Mouse (Mus musculus): ENCODE data around the gene Scarb1. TPM values are rescaled to one million over a fixed set of nuclear protein-coding genes. Genes with fewer than 3 reads are reported as not detected.
A peak's percentile ranks its signal among the peaks of the same experiment; 100 is the strongest.

The Scarb1 gene
- polyA plus RNA-seq, 1 experiment from 2014 or later, result 36.5 TPM

DNA sequence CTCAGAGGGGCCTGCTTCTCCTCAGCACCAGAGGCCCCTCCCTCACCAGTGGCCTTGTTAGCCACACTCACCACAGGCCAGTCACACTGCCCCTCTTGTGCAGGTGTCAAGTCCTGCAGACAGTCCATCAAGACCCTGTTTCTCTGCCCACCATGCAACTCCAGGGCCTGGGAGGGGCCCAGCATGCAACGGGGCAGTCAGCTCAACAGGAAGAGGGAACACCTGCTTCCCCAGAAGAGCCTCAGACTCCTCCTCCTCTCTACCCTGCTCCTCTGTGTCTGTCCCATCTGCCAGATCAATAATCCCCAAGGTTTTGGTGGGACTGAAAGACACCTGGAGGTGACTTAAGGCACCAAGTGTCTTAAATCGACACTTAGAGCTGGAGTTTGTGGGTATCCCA, 24.1 kb downstream of the Scarb1 start:
- no peak overlapping the region for H3K27ac ChIP-seq
- no peaks in the 10 kb centered on the region for H3K9me3 ChIP-seq
- no peaks in the 10 kb centered on the region for H3K4me1 ChIP-seq (replicated peaks)
- no peak overlapping the region for H3K4me2 ChIP-seq
- no peak overlapping the region for H3K4me3 ChIP-seq (replicated peaks)
- no peak for ATAC-seq (ENCODE audit: insufficient number of reproducible peaks, insufficient read depth, low FRiP score, low TSS enrichment, low read depth)
- no peaks in the 10 kb centered on the region for H3K27me3 ChIP-seq
- WGBS, result 61% methylated on average over 2 of the region's 2 CpGs
- peaks cover 8% of the 10 kb centered on the region; the same call in 1 of the 2 replicates for H3K36me3 ChIP-seq
- no peak overlapping the region for H3K9ac ChIP-seq (replicated peaks)

DNA sequence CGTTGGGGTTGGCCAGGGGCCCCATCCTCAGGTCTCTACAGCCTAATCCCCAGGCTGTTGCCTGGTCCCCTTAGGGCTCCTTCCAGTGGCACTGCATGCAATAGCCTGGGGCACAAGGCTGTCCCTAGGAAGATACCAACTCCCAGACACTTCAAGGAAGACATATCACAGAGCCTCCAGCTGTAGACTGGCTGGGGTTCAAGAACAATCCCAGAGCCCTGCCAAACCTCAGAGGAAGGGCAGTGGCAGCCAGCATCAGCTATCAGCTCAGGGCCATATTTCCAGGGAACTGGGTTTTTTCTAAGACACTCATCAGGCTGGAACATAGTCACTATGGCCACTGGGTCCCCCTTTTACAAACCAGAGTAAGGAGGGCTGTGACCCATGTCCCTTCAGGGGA, 25.8 kb downstream of the Scarb1 start:
- H3K4me3 ChIP-seq (replicated peaks), result no peak overlapping the region
- ATAC-seq (ENCODE audit: insufficient number of reproducible peaks, insufficient read depth, low FRiP score, low TSS enrichment, low read depth), result no peak
- 80% methylated on average over 1 of the region's 1 CpGs for WGBS
- H3K27me3 ChIP-seq, result no peaks in the 10 kb centered on the region
- H3K9me3 ChIP-seq, result no peaks in the 10 kb centered on the region
- no peak overlapping the region for H3K9ac ChIP-seq (replicated peaks)
- no peak overlapping the region for H3K27ac ChIP-seq
- no peaks in the 10 kb centered on the region for H3K4me1 ChIP-seq (replicated peaks)
- H3K36me3 ChIP-seq, result peaks cover 8% of the 10 kb centered on the region; the same call in 1 of the 2 replicates
- no peak overlapping the region for H3K4me2 ChIP-seq

DNA sequence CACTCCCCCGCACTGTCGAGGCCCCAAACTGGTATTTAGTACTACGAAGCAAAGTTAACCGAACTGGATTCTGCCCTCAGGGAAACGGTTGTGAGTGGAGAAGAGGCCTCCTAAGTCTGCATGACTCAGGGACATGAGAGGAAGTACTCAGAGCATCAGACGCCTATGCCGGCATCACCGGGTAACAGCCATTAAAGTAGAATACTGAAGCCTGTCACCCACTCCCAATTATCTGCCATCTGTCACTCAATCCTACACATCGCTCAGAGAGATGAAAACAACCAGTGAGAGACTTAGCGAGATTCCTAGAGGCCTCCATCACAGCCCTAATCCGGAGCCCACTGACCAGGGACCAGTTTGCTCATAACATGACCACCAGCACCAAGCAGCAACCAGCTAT, 26.9 kb downstream of the Scarb1 start:
- Histone ChIP-seq H3K4me3 (replicated peaks) (no peak overlapping the region), H3K27ac (no peak overlapping the region), H3K9ac (replicated peaks) (no peak overlapping the region), H3K4me2 (no peak overlapping the region), H3K36me3 (peaks cover 6% of the 10 kb centered on the region; the same call in 1 of the 2 replicates), H3K4me1 (replicated peaks) (no peaks in the 10 kb centered on the region), H3K27me3 (no peaks in the 10 kb centered on the region), H3K9me3 (no peaks in the 10 kb centered on the region)
- no peak for ATAC-seq (ENCODE audit: insufficient number of reproducible peaks, insufficient read depth, low FRiP score, low TSS enrichment, low read depth)
- WGBS, result 80% methylated on average over 11 of the region's 11 CpGs

DNA sequence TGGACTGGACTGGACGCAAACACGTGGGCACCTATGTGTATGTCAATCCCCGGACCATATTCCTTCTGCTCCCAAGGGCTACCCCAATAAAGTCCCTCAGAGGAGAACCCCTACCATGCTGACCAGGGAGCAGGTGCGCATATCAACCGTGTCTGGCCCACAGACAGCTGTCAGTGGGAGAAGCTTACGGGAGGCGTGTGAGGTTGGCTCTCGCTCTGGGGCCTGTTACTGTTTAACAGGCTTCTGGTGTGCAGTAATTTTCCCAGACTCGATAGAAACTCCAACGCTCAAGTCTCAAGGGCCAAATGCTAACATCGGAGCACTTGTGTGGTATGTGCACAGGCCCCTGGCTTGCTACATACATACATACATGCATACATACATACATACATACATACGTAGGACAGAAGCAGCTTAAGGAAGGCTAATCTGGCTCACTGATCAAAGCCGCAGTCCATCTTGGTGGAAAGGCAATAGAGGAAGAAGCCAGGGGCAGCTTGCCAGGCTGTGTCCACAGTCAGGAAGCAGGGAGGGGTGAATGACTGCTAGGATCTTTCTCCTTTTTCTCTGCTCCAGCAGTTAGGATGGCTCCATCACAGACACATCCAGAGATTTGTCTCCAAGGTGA, 27.8 kb downstream of the Scarb1 start:
- Histone ChIP-seq H3K27ac (peak overlapping the region; percentile 7; the same call in 1 of the 2 replicates), H3K4me1 (replicated peaks) (no peaks in the 10 kb centered on the region), H3K36me3 (0 out of 2 replicates have a peak, but pooled peaks cover 3% of the 10 kb centered on the region), H3K9ac (replicated peaks) (no peak overlapping the region), H3K9me3 (no peaks in the 10 kb centered on the region), H3K27me3 (no peaks in the 10 kb centered on the region), H3K4me2 (no peak overlapping the region), H3K4me3 (replicated peaks) (no peak overlapping the region)
- no peak for ATAC-seq (ENCODE audit: insufficient number of reproducible peaks, insufficient read depth, low FRiP score, low TSS enrichment, low read depth)
- WGBS, result 80% methylated on average over 13 of the region's 13 CpGs

DNA sequence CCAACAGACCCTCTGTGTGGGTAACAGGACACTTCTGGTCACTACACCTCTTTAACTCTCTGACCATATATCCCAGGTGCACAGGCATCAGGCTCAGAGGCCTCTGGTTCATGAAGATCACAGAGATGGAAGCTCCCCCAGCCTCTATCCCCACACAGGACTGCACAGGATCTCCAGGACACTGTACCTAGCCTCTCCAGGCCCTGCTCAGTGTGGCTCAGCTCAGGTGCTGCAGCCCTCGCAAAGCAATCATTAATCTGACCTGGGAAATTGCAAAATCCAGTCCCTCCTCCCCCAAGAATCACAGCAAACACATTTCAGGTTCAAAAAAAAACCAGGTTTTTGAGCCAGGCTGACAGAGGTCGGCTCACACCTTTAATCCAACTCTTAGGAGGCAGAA, 29.9 kb downstream of the Scarb1 start:
- no peaks in the 10 kb centered on the region for H3K9me3 ChIP-seq
- WGBS, result 70% methylated on average over 2 of the region's 2 CpGs
- no peaks in the 10 kb centered on the region for H3K4me1 ChIP-seq (replicated peaks)
- ATAC-seq (ENCODE audit: insufficient number of reproducible peaks, insufficient read depth, low FRiP score, low TSS enrichment, low read depth), result no peak
- H3K36me3 ChIP-seq, result 0 out of 2 replicates have a peak, but pooled peaks cover 3% of the 10 kb centered on the region
- no peak overlapping the region for H3K4me3 ChIP-seq (replicated peaks)
- H3K27me3 ChIP-seq, result no peaks in the 10 kb centered on the region
- no peak overlapping the region for H3K27ac ChIP-seq
- no peak overlapping the region for H3K9ac ChIP-seq (replicated peaks)
- H3K4me2 ChIP-seq, result no peak overlapping the region

DNA sequence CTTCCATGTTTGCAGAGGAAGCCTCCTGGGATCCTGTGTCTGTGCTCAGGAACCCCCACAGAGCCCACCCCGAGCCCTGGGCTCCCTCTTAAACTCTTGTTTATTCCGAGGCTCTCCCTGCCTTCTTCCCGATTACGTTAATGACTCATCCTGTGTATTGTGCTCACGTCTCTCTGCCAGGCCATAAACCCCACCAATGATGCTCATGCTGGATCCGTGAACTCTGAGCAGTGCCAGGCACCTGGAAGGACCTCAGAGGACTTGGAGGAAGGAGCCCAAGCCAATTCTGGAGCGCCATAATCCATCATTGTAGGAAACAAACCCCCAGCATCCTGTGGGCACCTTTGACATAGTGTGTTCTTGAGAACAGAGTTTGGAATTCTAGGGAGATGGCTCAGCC, 31.7 kb downstream of the Scarb1 start:
- H3K9ac ChIP-seq (replicated peaks), result no peak overlapping the region
- H3K9me3 ChIP-seq, result no peaks in the 10 kb centered on the region
- H3K4me1 ChIP-seq (replicated peaks), result peaks cover 10% of the 10 kb centered on the region; the same call in 1 of the 2 replicates
- ATAC-seq (ENCODE audit: insufficient number of reproducible peaks, insufficient read depth, low FRiP score, low TSS enrichment, low read depth), result no peak
- no peak overlapping the region for H3K4me2 ChIP-seq
- no peaks in the 10 kb centered on the region for H3K27me3 ChIP-seq
- 0 out of 2 replicates have a peak, but pooled peaks cover 3% of the 10 kb centered on the region for H3K36me3 ChIP-seq
- 63% methylated on average over 7 of the region's 7 CpGs for WGBS
- H3K4me3 ChIP-seq (replicated peaks), result no peak overlapping the region
- H3K27ac ChIP-seq, result no peak overlapping the region

GRCm38 (mm10) chr5:125306824-125307223, 34.1 kb downstream of the Scarb1 start:
- H3K4me1 ChIP-seq (replicated peaks), result peaks cover 11% of the 10 kb centered on the region; the same call in 1 of the 2 replicates
- no peaks in the 10 kb centered on the region for H3K9me3 ChIP-seq
- no peak overlapping the region for H3K4me3 ChIP-seq (replicated peaks)
- no peak for ATAC-seq (ENCODE audit: insufficient number of reproducible peaks, insufficient read depth, low FRiP score, low TSS enrichment, low read depth)
- WGBS, result 88% methylated on average over 13 of the region's 13 CpGs
- no peak overlapping the region for H3K9ac ChIP-seq (replicated peaks)
- no peaks in the 10 kb centered on the region for H3K27me3 ChIP-seq
- no peak overlapping the region for H3K27ac ChIP-seq
- H3K36me3 ChIP-seq, result peaks cover 5% of the 10 kb centered on the region; the same call in 1 of the 2 replicates
- no peak overlapping the region for H3K4me2 ChIP-seq

GRCm38 (mm10) chr5:125306372-125306771, 34.5 kb downstream of the Scarb1 start:
- no peak for ATAC-seq (ENCODE audit: insufficient number of reproducible peaks, insufficient read depth, low FRiP score, low TSS enrichment, low read depth)
- Histone ChIP-seq H3K4me2 (no peak overlapping the region), H3K27ac (no peak overlapping the region), H3K9ac (replicated peaks) (no peak overlapping the region), H3K4me1 (replicated peaks) (peaks cover 11% of the 10 kb centered on the region; the same call in 1 of the 2 replicates), H3K36me3 (peaks cover 7% of the 10 kb centered on the region; the same call in 1 of the 2 replicates), H3K27me3 (no peaks in the 10 kb centered on the region), H3K4me3 (replicated peaks) (no peak overlapping the region), H3K9me3 (no peaks in the 10 kb centered on the region)
- 88% methylated on average over 7 of the region's 7 CpGs for WGBS

GRCm38 (mm10) chr5:125305229-125306081, 35.4 kb downstream of the Scarb1 start:
- no peak overlapping the region for H3K27ac ChIP-seq
- no peak overlapping the region for H3K4me3 ChIP-seq (replicated peaks)
- no peaks in the 10 kb centered on the region for H3K9me3 ChIP-seq
- no peaks in the 10 kb centered on the region for H3K27me3 ChIP-seq
- WGBS, result 63% methylated on average over 14 of the region's 14 CpGs
- H3K9ac ChIP-seq (replicated peaks), result no peak overlapping the region
- peaks cover 11% of the 10 kb centered on the region; the same call in 1 of the 2 replicates for H3K4me1 ChIP-seq (replicated peaks)
- ATAC-seq (ENCODE audit: insufficient number of reproducible peaks, insufficient read depth, low FRiP score, low TSS enrichment, low read depth), result no peak; the same call in 1 of the 2 replicates
- no peak overlapping the region for H3K4me2 ChIP-seq
- peaks cover 13% of the 10 kb centered on the region for H3K36me3 ChIP-seq

GRCm38 (mm10) chr5:125304245-125304856, 36.5 kb downstream of the Scarb1 start:
- ATAC-seq (ENCODE audit: insufficient number of reproducible peaks, insufficient read depth, low FRiP score, low TSS enrichment, low read depth), result peak; percentile 72
- Histone ChIP-seq H3K9me3 (no peaks in the 10 kb centered on the region), H3K27me3 (no peaks in the 10 kb centered on the region), H3K27ac (no peak overlapping the region), H3K4me1 (replicated peaks) (peaks cover 11% of the 10 kb centered on the region; the same call in 1 of the 2 replicates), H3K4me3 (replicated peaks) (no peak overlapping the region), H3K4me2 (peak overlapping the region; percentile 23), H3K9ac (replicated peaks) (no peak overlapping the region), H3K36me3 (peaks cover 24% of the 10 kb centered on the region)
- WGBS, result 21% methylated on average over 18 of the region's 18 CpGs

- Histone ChIP-seq H3K27me3 (no peaks in the 10 kb centered on the region), H3K9ac (replicated peaks) (no peak overlapping the region), H3K9me3 (no peaks in the 10 kb centered on the region), H3K4me1 (replicated peaks) (peaks cover 11% of the 10 kb centered on the region; the same call in 1 of the 2 replicates), H3K36me3 (peaks cover 33% of the 10 kb centered on the region), H3K4me3 (replicated peaks) (no peak overlapping the region), H3K27ac (no peak overlapping the region), H3K4me2 (no peak overlapping the region)
- WGBS, result 92% methylated on average over 6 of the region's 6 CpGs
- no peak for ATAC-seq (ENCODE audit: insufficient number of reproducible peaks, insufficient read depth, low FRiP score, low TSS enrichment, low read depth)
These were observed 37.8 kb downstream of the Scarb1 start for GRCm38 (mm10) chr5:125303055-125303454.

All from limb, embryonic 12.5 days (tissue).